In the genomic region with DNA sequence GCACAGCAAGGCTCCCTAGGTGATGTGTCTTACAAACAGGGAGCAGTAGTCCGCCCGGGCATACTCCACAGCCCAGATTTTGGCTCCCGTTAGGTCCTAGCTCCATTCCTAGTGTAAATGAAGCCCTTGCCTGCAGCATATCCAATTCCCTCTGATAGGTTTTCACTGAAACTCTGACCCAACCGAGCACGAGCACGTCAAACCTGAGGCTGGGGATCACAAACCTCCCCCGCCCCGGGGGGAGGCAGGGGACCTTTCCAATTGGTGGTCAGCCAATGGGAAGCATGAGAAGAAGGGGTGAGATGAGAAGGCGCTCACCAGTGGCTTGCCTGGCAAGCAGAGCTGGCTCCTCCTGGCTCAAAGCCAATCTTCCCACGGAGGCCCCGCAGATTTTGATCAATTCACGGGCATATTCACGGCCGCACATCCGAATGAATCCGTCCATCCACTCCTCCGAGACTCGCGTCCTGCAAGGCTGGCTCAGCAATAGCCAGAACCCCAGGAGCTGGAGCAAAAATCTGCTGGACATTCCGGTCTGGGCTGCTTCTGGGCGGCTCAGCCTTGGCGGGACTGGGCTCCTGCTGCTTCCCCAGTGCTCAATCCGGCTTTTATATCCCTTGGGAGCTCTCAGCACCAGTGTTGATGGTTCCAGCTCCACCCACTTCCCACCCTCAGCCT, we compare ENCODE assay signal across 8 mouse cellular contexts. TPM values are rescaled to one million over a fixed set of nuclear protein-coding genes. Genes with fewer than 3 reads are reported as not detected.
A peak's percentile ranks its signal among the peaks of the same experiment; 100 is the strongest.
DNase-seq lines count a peak whose midpoint lies in the region; ATAC-seq lines count a peak whose summit lies in the region.

A gene (minus strand): TSS at position 603 of the 678 bp plus-strand sequence.

- H3K36me3 ChIP-seq in embryonic facial prominence, embryonic 11.5 days (replicated peaks; ENCODE audit: control insufficient read depth, insufficient read depth, low read depth, low read length): no peaks in the 10 kb centered on the region
- H3K36me3 ChIP-seq in neural tube, embryonic 12.5 days: no peaks in the 10 kb centered on the region

- H3K9me3 ChIP-seq in embryonic facial prominence, embryonic 11.5 days (replicated peaks; ENCODE audit: control insufficient read depth, low read length): no peaks in the 10 kb centered on the region
- no peaks in the 10 kb centered on the region for H3K9me3 ChIP-seq in neural tube, embryonic 12.5 days

- ATAC-seq in embryonic facial prominence, embryonic 11.5 days (replicated peaks; ENCODE audit: insufficient number of reproducible peaks, low FRiP score, low TSS enrichment, low read depth): peak; percentile 56; the same call in 1 of the 2 replicates
- ATAC-seq in neural tube, embryonic 12.5 days (ENCODE audit: low FRiP score, low read depth): peak; percentile 84

- 3% methylated on average over 23 of the region's 23 CpGs for WGBS in embryonic facial prominence, embryonic 11.5 days
- 2% methylated on average over 23 of the region's 23 CpGs for WGBS in neural tube, embryonic 12.5 days

- H3K4me1 ChIP-seq in embryonic facial prominence, embryonic 11.5 days (ENCODE audit: control insufficient read depth, insufficient read depth, low read length): no peaks in the 10 kb centered on the region
- peaks cover 7% of the 10 kb centered on the region; the same call in 1 of the 2 replicates for H3K4me1 ChIP-seq in neural tube, embryonic 12.5 days

- peak within 1 kb of the TSS; percentile 66 for H3K9ac ChIP-seq in embryonic facial prominence, embryonic 11.5 days (replicated peaks; ENCODE audit: low read length)
- peak within 1 kb of the TSS; percentile 62 for H3K9ac ChIP-seq in neural tube, embryonic 12.5 days

- no peaks in the 10 kb centered on the region; the same call in 1 of the 2 replicates for H3K27me3 ChIP-seq in embryonic facial prominence, embryonic 11.5 days (ENCODE audit: control insufficient read depth, insufficient read depth, low read length)
- no peaks in the 10 kb centered on the region for H3K27me3 ChIP-seq in neural tube, embryonic 12.5 days (replicated peaks)

- intact Hi-C loops in heart, postnatal 36 days (cut with DNase I): no loop called here

- H3K4me2 ChIP-seq in embryonic facial prominence, embryonic 11.5 days (ENCODE audit: low read depth, low read length): peak within 1 kb of the TSS; percentile 75
- peak within 1 kb of the TSS; percentile 82 for H3K4me2 ChIP-seq in neural tube, embryonic 12.5 days (replicated peaks)

- peak within 1 kb of the TSS; percentile 38 for H3K4me3 ChIP-seq in embryonic facial prominence, embryonic 11.5 days (ENCODE audit: low read depth, low read length)
- peak within 1 kb of the TSS; percentile 42 for H3K4me3 ChIP-seq in neural tube, embryonic 12.5 days

- no peak within 1 kb of the TSS for H3K27ac ChIP-seq in embryonic facial prominence, embryonic 11.5 days (replicated peaks; ENCODE audit: low read depth, low read length)
- H3K27ac ChIP-seq in neural tube, embryonic 12.5 days: no peak within 1 kb of the TSS

- peak; percentile 28 for DNase-seq in gastrocnemius, postnatal 10 days
- DNase-seq in gastrocnemius, adult 8-10 months (ENCODE audit: low spot score in 2 of 2): no peak
- peak; percentile 31 for DNase-seq in NIH3T3 (ENCODE audit: low read depth)
- DNase-seq in embryonic facial prominence, embryonic 11.5 days (ENCODE audit: low spot score): peak; percentile 65
- DNase-seq in heart, postnatal 36 days: peak; percentile 12 to 14
- peak; percentile 21 to 23 for DNase-seq in layer of hippocampus, postnatal 36 days
- no peak for DNase-seq in thymus, postnatal 0 days (ENCODE audit: low spot score)

RNA-seq across cellular contexts. Expression of the gene that starts here (rescaled TPM):
- total RNA-seq in gastrocnemius, postnatal 10 days (2021): not detected
- not detected for total RNA-seq in gastrocnemius, adult 8-10 months (2022)
- 0.29 and 0.70 TPM in 2 replicates for polyA plus RNA-seq in embryonic facial prominence, embryonic 11.5 days (2014; fragmentation: Nextera tagmentation; extraction: Ambion mirVana)
- not detected for total RNA-seq in heart, postnatal 36 days (2021)
- 1 to 10 TPM; 1.1 to 2.5 TPM for total RNA-seq in layer of hippocampus, postnatal 36 days (2021)
- polyA plus RNA-seq in neural tube, embryonic 12.5 days (2016; fragmentation: Nextera tagmentation; extraction: Ambion mirVana): 1.3 and 1.6 TPM in 2 replicates
- polyA plus RNA-seq in thymus, postnatal 0 days (2015; fragmentation: Nextera tagmentation; extraction: Ambion mirVana): 0.51 and 0.59 TPM in 2 replicates

Comparison
In these comparisons a context has a peak if more than half of its experiments do, and no peak if none do; other contexts are left out.
1. Peak in DNase-seq in gastrocnemius, postnatal 10 days; RNA of the gene not detected or under 1 TPM.
2. Peak in DNase-seq, ATAC-seq, H3K4me3 ChIP-seq, H3K9ac ChIP-seq and H3K4me2 ChIP-seq in embryonic facial prominence, embryonic 11.5 days; RNA of the gene not detected or under 1 TPM.
3. Peak in DNase-seq in heart, postnatal 36 days; RNA of the gene not detected or under 1 TPM.
4. DNase-seq: peak in NIH3T3 (single experiment) and layer of hippocampus, postnatal 36 days (2 of 2); none in gastrocnemius, adult 8-10 months (0 of 2) and thymus, postnatal 0 days (single experiment).